Mouse (Mus musculus) right cerebral cortex, adult 2 months (tissue): Measurements from ENCODE around the gene Fam151b.

Experiments used
- DNase-seq, 2 experiments: peaks; one replicate each; pipeline ENCODE4 v3.0.0; 2021 to 2022; ENCODE audit warnings: low spot score in 2 of 2

The Fam151b gene

GRCm38 (mm10) chr13:92483852-92484463 lies at the start of gene Fam151b:
Gene Fam151b (minus strand): TSS chr13:92484015.
- DNase-seq = peak; percentile 93

DNA sequence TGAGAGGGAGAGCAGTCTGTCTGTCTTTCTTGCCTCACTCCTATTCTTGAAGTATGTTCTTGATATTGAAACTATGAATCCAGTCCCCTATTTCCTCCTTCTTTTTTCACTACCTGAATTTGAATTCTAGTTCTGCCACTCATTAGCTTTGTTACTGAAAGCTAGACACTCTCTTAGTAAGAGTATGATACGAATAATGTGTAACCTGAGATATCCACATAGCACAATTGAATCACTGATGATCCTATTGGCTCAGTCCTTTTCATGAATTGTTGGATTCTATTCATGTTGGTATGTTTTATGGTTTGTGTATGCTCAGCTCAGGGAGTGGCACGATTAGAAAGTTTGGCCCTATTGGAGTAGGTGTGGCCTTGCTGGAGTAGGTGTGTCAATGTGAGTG lies 48.4 kb upstream of the Fam151b start:
- DNase-seq = no peak

DNA sequence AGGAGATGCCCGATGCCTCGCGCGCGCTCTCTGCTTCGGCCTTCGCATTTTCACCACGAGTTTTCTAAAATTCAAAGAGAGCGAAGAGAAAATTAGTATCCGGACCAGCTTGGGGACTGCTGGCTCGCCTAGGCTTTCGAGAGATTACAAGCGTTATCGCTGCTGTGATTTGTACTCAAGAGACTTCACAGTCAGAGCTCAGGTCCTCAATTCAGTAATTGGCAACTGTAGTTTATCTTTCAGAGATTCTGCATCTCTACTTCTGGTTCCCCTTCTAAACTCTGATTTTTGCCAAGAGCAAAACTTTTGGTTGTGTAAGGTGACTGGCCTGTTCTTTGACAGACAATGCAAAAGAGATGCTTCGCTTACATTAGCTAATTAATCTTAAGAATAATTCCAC lies 47.4 kb upstream of the Fam151b start:
- DNase-seq = no peak

- peak; percentile 97 to 98 for DNase-seq
Observed at GRCm38 (mm10) chr13:92530721-92531211, 47.0 kb upstream of the Fam151b start, which contains the start of gene Zfyve16. Gene Zfyve16 (minus strand): TSS chr13:92530868.

DNA sequence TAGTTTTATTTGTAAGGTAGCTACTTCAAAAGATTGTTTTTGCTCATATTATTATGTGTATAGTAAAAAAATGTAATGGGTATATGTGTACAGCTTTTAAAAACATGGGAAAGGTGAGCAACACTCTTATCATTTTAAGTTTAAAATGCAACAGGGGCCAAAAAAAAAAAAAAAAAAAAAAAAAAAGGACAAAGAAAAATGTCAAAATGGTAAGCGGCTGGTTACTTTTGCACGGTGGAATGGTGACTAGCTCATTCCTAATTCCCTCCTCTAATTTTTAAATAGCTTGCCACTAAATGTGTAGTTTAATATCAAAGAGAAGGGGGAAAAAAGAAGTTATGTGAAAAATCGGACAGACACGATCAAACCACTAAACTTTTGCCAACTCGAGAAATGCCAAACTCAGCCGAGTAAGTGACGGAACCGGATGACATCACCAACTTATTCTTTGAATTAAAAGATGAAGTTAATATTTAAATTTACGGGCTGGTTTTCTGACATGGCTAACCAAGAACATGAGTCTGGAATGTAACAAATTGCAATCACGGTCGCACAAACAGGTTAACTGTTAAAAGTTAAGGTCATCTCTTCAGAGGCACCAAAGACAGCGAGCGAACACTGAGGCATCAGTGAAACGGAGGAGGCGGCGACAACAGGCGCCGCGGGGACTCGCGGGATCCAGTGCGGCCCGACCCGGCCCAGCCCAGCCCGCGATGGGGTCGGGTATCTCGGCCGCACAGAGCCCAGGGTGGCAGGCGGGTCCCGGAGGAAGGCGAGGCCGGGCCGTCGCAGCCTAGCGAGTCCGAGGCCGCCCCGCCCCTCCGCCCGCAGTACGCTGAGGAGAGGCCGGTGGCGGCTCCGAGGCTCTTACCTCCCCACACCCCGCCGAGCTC lies 46.3 kb upstream of the Fam151b start:
- peak in 1 of 2 experiments; percentile 9 for DNase-seq

GRCm38 (mm10) chr13:92523178-92523813 lies 39.5 kb upstream of the Fam151b start:
- DNase-seq = no peak

DNA sequence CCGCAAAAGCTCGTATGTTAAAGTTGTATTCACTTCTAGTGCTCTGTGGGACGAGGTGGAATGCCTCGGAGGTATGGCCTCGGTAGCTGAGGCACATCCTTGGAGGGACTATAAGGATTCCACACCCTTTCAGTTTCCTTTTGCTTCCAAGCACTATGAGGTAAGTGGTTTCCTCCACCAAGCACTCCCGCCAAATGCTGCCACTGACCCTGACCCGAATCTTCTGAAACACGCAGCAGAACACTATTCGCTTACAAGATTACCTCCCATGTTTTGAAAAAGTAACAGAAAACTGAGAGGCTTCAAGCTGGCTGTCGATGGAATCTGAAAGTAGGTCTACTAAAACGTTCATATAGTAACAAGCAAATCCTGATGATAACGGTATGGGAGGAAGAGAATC lies 21.1 kb upstream of the Fam151b start:
- DNase-seq = no peak

- DNase-seq = no peak
Observed at GRCm38 (mm10) chr13:92491923-92492322, 8.1 kb upstream of the Fam151b start.

DNA sequence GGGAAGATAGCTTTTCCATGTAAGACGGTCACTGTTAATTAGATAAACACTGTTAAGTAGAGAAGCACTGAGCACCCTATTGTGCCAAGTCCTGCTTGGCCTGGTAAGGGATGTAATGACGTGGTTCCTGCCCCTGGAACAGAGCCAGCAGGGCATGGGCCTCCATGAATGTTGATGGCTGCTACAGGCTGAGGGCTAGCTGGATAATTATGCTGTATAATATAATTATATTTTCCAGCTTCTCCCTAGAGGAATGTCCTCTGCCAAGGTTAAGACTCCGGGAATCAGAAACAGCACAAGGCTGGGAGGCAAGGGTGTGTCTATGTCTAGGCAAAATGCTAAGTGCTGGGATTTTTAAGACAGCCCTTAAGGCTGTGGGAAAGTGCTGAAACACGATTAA lies 7.0 kb upstream of the Fam151b start:
- no peak for DNase-seq

- DNase-seq = peak; percentile 40 to 47
Observed at GRCm38 (mm10) chr13:92483348-92483747, 467 bp downstream of the Fam151b start.

GRCm38 (mm10) chr13:92470151-92470550 lies 13.7 kb downstream of the Fam151b start:
- no peak for DNase-seq

DNA sequence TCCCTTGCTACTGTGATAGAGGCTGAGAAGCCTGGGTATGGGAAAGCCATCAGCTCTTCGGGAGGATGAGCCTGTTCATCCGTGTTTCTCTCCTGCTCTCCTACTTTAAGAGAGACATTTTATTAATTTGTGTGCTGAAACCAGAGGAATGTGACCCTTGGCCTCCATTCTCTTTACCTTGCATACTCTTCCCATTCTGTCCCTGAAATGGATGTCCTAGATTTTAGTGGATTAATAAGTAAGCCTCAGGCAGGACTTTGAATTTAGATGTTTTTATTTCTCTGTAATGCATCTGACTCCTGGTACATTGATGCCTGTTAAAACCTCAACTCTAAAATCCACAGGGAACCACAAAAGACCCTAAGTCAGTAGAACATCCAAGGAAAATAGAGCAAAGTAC lies 14.4 kb downstream of the Fam151b start:
- no peak for DNase-seq

DNA sequence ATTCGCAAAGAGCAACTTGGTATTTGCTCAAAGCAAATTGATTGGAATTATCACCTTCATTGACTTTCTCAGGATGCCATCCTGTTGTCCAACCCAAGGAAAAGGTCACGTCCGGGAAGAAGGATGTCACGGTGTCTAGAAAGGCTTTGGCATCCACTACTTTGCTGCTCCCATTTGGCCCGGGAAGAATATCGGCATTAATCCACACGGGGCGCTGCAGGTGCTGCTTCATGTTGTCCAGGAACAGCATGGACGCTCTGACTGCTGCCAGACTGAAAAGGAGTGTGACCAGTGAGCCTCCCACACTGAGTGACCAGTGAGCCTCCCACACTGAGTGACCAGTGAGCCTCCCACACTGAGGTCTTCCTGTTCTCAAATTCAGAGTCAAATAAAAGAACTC lies 15.9 kb downstream of the Fam151b start:
- no peak for DNase-seq

- no peak for DNase-seq
Observed at GRCm38 (mm10) chr13:92464698-92465097, 19.1 kb downstream of the Fam151b start.

- no peak for DNase-seq
Observed at GRCm38 (mm10) chr13:92446872-92447271, 36.9 kb downstream of the Fam151b start.

DNA sequence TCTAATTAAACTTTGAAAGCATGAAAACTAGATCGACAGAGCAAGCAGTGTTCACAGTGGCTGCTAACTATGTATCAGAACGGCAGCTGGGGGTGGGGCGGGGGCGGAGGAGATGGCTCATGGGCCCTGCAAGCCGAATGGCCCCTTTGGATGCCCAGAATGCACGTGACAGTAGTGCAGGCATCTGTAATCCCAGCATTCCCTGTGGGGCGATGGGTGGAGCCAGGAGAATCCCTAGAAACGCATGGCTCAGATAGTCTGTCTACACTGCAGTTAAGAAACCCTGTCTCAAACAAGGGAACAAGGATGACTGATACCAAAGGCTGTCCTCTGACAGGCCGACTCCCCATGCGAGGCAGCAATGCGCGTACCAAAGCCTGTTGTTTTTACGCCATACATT lies 43.5 kb downstream of the Fam151b start:
- DNase-seq = no peak

GRCm38 (mm10) chr13:92438656-92439055 lies 45.2 kb downstream of the Fam151b start:
- no peak for DNase-seq

- DNase-seq = no peak
Observed at GRCm38 (mm10) chr13:92427351-92427855, 56.4 kb downstream of the Fam151b start.

- DNase-seq = peak; percentile 20 to 34
Observed at GRCm38 (mm10) chr13:92426294-92427051, 57.3 kb downstream of the Fam151b start.

DNA sequence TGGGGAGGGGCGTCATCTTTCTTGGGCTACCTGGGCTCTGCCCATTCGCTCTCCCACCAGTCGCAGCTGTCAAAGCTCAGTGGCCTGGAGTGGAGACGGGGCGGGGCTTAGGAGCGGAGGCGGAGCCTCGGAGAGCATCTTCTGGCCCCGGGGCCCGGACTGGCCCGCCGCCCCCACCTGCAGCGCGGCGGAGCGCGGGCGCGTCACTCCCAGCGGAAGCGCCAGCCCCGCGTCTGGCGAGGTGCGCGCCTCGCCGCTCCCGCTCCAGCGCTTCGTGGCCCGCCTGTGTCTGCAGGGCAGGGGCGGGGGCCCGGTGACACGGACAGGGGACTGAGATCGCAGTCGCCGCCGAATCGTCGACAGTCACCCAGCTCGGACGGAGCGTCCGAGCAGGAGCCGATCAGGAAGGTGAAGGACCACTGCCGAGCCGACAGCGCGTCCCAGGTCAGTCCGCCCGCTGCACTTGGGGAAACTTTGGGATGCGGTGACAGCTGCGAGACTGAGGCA lies 58.0 kb downstream of the Fam151b start, which contains the start of gene Ankrd34b:
TSS of gene Ankrd34b (plus strand) at position 139 of the 507 bp plus-strand sequence.
- DNase-seq = peak; percentile 44 to 60

- DNase-seq = peak in 1 of 2 experiments; percentile 16
Observed at GRCm38 (mm10) chr13:92423711-92424110, 60.1 kb downstream of the Fam151b start.
